Mouse (Mus musculus) T-helper 17 cell (primary cell): Measurements from ENCODE around the gene Ube2q1.

Experiments used
- in situ Hi-C, 2 experiments: fragments of 300-600 bp; cut with MboI, MseI; formaldehyde crosslinking; loops; 1 replicate in 1 of 2; 2 replicates in 1 of 2; pipeline ENCODE4 v1.15.1; 2025; ENCODE audit warnings: high pct_unique_total_duplicates in 2 of 2

Gene Ube2q1

DNA sequence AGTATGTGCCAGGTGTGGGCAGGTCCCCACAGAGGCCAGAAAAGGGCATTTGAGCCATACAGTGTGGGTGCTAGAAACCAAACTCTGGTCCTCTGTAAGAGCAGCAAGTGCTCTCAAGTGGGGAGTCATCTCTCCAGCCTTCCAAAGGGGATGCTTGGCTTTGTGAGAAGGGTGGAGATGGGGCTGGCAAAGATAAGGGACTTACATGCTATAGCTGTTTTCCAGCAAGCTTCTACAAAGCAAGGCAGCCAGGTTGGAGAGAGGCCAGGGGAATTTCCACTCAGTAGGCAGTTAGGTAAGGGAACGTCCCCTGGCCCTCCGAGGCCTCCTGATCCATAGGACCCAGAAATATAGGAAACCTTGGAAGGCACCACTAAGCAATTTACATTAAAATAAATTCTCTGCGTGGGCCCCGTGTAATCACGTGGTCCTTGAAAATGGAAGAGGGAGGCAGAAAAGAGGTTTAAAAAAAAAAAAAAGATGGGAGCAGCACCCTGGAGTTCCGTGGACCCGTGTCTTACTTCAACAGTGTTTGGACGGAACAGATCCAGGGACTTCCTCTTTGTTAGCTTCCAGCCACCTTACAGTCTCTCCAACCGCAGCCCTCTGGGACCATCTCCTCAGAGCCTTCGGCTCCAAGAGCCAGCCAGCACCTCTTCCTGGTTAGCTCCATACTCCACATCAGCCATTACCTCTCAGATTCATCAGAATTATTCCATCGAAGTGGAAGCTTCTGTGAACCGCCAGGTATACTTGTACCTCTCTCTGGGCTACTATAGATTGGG, 47.1 kb downstream of the Ube2q1 start:
- in situ Hi-C loops, result no loop called here

DNA sequence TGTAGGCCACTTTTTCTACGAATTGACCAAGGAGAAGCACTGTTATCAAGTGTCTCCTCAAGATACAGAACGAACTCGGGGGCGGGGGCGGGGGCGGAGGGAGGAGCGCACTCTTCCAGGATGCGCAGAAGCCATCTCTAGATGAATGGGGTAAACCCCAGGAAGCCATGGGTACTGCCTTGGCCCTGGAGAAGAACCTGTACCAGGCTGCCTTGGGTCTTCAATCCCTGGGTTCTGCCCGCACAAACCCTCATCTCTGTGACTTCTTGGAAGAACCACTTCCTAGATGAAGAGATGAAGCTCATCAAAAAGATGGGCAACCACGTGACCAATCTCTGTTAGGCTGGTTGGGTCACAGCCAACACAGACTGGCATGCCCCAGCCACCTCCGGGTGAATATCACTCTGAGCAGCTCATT, 47.7 kb downstream of the Ube2q1 start:
- in situ Hi-C loops, result no loop called here

DNA sequence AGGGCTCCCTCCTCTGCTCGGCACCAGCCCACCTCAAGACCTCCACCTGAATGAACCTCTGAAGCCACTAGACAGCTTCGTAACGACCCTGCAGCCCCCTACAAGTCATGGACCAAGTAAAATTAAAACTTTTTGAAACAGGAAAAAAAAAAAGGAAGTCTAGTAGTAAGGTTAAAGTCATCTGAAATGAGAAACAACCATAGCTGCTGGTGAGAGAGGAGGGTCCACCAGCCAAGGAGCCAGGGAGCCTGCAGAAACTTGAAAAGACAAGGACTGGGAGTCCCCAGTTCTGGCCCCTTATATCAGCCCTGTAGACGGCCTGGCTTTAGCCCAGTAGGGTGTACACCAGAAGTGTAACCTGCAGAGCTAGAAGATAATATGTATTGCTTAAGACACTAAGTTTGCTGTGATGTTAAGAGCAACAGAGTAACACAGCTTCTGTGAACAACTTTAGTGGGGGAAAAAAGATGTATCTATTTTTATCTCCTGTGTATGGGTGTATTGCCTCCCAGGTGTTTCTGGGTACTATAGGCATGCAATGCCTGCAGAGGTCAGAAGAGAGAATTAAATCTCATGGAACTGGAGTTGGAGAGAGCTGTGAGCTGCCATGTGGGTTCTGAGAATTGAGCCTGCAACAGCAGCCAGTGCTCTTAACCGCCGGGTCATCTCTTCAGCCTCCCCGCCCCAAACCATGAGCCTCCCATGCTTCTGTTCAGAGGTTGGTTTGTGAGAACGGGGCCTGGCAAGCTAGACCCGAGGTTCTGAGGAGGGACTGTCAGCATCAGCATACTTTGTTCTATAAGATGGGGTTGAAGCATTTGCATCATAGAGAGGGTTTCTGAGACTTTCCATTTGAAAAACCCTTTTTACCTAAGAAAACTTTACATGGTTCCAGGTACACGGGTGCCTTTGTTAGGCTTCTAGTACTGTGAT, 48.4 kb downstream of the Ube2q1 start:
- in situ Hi-C loops, result no loop called here

DNA sequence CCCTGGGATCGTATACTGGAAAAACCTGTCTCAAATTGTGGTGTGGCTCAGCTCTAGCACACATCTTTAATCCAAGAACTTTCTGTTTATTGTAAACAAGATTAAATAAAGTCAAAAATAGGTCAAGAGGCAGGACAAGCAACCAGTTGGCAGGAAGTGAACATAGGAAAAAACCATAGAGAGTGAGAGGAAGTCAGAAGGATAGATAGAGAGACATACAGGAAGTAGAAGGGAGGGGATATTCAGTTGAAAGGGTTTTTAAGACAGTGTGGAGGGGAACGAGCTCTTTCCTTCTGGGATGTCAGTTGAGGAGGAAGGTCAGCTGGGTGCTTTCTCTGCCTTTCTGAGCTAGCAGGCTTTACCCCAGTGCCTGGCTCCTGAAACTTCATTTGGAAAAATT, 50.2 kb downstream of the Ube2q1 start:
- in situ Hi-C loops, result no loop called here

- in situ Hi-C loops, result no loop called here
Measured at GRCm38 (mm10) chr3:89826295-89826694, 52.9 kb downstream of the Ube2q1 start.

DNA sequence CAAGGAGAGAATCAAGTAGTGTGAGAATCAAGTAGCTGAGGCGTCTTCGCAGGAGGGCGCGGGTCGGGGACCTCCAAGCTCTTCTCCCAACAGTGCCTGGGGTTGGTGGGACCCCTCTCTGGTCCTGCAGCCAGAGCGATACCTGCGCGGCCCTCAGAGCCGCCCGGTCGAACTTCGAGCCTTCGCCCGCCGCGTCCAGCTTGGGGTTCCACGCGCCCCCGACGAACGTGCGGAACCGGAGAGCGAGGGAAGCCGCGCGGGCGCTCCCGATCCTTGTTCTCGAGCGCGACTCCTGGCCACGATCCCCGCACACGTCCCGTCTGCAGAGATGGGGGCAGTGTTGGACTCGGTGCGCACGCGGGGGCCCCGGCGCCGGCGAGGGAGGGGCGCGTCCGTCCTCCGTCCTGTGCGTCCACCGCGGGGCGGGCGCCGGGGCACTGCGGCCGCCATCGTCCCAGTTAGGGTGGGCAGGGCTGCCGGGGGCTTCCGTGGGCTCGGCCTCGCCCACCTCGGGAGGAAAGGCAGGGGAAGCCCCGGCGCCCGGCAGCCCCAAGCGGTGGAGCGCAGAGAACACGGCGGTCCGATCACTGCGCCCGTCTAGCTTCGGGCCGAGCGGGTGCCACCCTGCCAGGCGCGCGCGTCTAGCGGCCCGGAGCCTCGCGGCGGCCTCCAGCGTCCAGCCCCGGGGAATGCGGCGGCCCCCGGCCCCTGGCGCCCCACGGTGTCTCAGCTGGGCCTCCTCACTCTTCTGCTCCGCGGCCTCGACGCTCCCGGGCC, 57.6 kb downstream of the Ube2q1 start, which contains the start of gene She:
She (plus strand) TSS at position 556 of the 777 bp plus-strand sequence.
- in situ Hi-C loops, result loop anchor here in 1 of 2 experiments (10.0 kb wide), 1 partner anchor 544 kb away; no protein-coding TSS in a partner anchor
